Mouse (Mus musculus): ENCODE measurements around the gene Ssr4. TPM values are rescaled to one million over a fixed set of nuclear protein-coding genes. Genes with fewer than 3 reads are reported as not detected.
A peak's percentile ranks its signal among the peaks of the same experiment; 100 is the strongest.

Gene Ssr4
- total RNA-seq, 2 experiments from 2014 or later = 72.3 to 80.8 TPM

- no peak for DNase-seq
Measured at GRCm38 (mm10) chrX:73805814-73806213, 19.0 kb downstream of the Ssr4 start.

- no peak for DNase-seq
Measured at GRCm38 (mm10) chrX:73815072-73815471, 28.2 kb downstream of the Ssr4 start.

DNA sequence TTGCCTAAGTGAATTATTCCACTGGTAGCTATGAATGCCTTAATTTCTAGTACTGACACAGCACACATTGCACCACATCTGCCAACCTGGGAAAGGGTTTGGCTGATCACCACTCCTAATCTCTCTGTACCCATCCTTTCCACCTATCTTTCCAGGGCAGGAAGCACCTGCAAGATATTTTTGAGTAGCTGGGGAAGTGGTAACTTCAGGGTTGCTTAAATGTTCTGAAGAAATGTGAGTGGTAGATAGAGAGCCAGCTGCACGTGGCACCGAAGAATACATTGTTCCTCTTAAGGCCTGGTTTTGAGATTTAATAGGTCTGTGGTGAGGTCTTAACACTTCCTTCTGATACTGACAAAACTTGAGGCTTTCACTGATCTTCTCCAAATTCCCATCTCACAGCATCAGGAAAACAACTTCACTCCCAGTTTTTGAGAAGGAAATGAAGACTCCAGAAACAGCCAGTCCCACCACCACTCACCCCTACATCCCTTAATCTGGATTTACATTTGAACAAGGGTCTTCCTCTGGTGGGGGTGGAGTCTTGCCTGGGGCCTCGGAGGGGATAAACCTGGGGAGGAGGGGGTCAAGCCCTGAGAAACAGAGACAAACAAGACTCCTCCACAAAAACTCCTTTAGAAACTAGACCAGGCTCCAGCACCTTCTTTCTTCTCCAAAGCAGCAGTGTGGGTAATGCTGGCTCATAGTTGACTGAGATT lies 29.9 kb downstream of the Ssr4 start:
- no peak for DNase-seq

- no peak for DNase-seq
Measured at GRCm38 (mm10) chrX:73823747-73824146, 36.9 kb downstream of the Ssr4 start.

GRCm38 (mm10) chrX:73824185-73825151 lies 37.6 kb downstream of the Ssr4 start, which contains the start of gene Pdzd4:
TSS of gene Pdzd4 (minus strand) at chrX:73824969.
- peak; percentile 26 for DNase-seq

DNA sequence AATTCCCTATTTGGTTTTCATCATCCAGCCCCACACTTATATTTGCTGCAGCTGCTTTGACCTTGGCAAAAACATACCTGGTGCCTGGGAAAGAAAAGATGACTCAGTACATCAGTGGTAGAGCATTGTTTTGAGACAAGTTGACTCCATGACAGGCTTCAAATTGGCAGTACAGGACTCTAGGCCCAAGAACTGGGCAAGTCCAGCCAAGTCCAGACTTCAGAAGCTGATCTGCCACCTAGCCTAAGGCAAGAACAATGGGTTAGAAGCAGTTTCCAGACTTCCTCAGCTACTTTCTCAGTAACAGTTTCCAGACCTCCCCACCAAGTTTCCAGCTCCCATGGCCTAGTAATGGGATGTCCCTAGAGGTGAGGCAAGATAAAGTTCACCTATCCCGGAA lies 48.9 kb downstream of the Ssr4 start:
- DNase-seq = no peak

- no peak for DNase-seq
Measured at GRCm38 (mm10) chrX:73836691-73837090, 49.9 kb downstream of the Ssr4 start.

Other genes starting within 250 kb of the Ssr4 start
- gene Dusp9, start 147.6 kb upstream of the Ssr4 start, total RNA-seq (2021) = not detected
- 10 to 100 TPM in 1 of 2 experiments, 1 to 10 TPM in 1; 8.6 to 10.3 TPM for gene Pnck, start 126.9 kb upstream of the Ssr4 start, total RNA-seq (2021)
- 100 to 1,000 TPM in 1 of 2 experiments, 10 to 100 TPM in 1; 96.2 to 127 TPM for gene Slc6a8, start 113.9 kb upstream of the Ssr4 start, total RNA-seq (2021)
- gene Bcap31, start 70.9 kb upstream of the Ssr4 start, total RNA-seq (2021) = 10 to 100 TPM; 45.9 to 58.5 TPM
- gene Abcd1, start 70.4 kb upstream of the Ssr4 start, total RNA-seq (2021) = 10 to 100 TPM; 22.8 to 30.4 TPM
- under 1 TPM; 0.61 to 0.67 TPM for gene Plxnb3, start 29.9 kb upstream of the Ssr4 start, total RNA-seq (2021)
- gene Srpk3, start 12.6 kb upstream of the Ssr4 start, total RNA-seq (2021) = 10 to 100 TPM; 39.6 to 60.5 TPM
- 100 to 1,000 TPM; 399 to 430 TPM for gene Idh3g, start 131 bp upstream of the Ssr4 start, total RNA-seq (2021)
- gene Pdzd4, start 37.9 kb downstream of the Ssr4 start, total RNA-seq (2021) = 1 to 10 TPM; 1.1 to 1.4 TPM
- gene Avpr2, start 105.1 kb downstream of the Ssr4 start, total RNA-seq (2021) = not detected
- 1 to 10 TPM; 1.2 to 2.3 TPM for gene L1cam, start 109.1 kb downstream of the Ssr4 start, total RNA-seq (2021)
- 1 to 10 TPM in 1 of 2 experiments, under 1 TPM in 1; 0.41 to 1.6 TPM for gene Arhgap4, start 134.8 kb downstream of the Ssr4 start, total RNA-seq (2021)
- 10 to 100 TPM; 59.1 to 60.5 TPM for gene Naa10, start 134.9 kb downstream of the Ssr4 start, total RNA-seq (2021)
- gene Renbp, start 143.8 kb downstream of the Ssr4 start, total RNA-seq (2021) = 1 to 10 TPM; 1.7 to 2.5 TPM
- gene Hcfc1, start 179.3 kb downstream of the Ssr4 start, total RNA-seq (2021) = 10 to 100 TPM; 26.0 to 35.7 TPM
- 10 to 100 TPM; 37.4 to 40.6 TPM for gene Irak1, start 236.9 kb downstream of the Ssr4 start, total RNA-seq (2021)